Mouse (Mus musculus) A20 (cell line): Measurements from ENCODE around the gene Vmn1r8.
"Not testable (repeated sequence)": the region's sequence is repeated elsewhere in the genome, so short reads cannot be mapped to it uniquely, and the experiment has no call there.

Experiments used
- DNase-seq: peaks from one replicate; pipeline ENCODE4 v3.0.0-alpha.2; 2011; ENCODE audit warnings: low read depth, low spot score

The Vmn1r8 gene

GRCm38 (mm10) chr6:57031984-57032383 lies at the start of gene Vmn1r8:
Gene Vmn1r8, plus strand, starts transcription at chr6:57032284.
- DNase-seq, result no peak

- DNase-seq, result no peak
Measured at GRCm38 (mm10) chr6:56996943-56997342, 35.1 kb upstream of the Vmn1r8 start, which contains the start of gene Vmn1r6. Gene Vmn1r6, plus strand, starts transcription at chr6:56997243.

GRCm38 (mm10) chr6:57025224-57025623 lies 6.9 kb upstream of the Vmn1r8 start, which contains the start of gene Vmn1r7:
Gene Vmn1r7, minus strand, starts transcription at chr6:57025324.
- not testable (repeated sequence) for DNase-seq

GRCm38 (mm10) chr6:57034674-57035073 lies 2.6 kb downstream of the Vmn1r8 start:
- DNase-seq, result no peak

- no peak for DNase-seq
Measured at GRCm38 (mm10) chr6:57063730-57064129, 31.6 kb downstream of the Vmn1r8 start.

- DNase-seq, result no peak
Measured at GRCm38 (mm10) chr6:57066487-57066886, 34.4 kb downstream of the Vmn1r8 start, which contains the start of gene Vmn1r9. Gene Vmn1r9, plus strand, starts transcription at chr6:57066787.
